Mouse (Mus musculus): Measurements from ENCODE around the gene Fkbp1b. TPM values are rescaled to one million over a fixed set of nuclear protein-coding genes. Genes with fewer than 3 reads are reported as not detected.

Fkbp1b gene
- polyA plus RNA-seq, 1 experiment from 2014 or later: 38.8 TPM

- Histone ChIP-seq H3K4me2 (no peak overlapping the region; the same call in 1 of the 2 replicates), H3K27ac (no peak overlapping the region), H3K4me3 (no peak overlapping the region), H3K4me1 (replicated peaks) (peaks cover 12% of the 10 kb centered on the region), H3K27me3 (peaks cover 11% of the 10 kb centered on the region; the same call in 1 of the 2 replicates), H3K36me3 (no peaks in the 10 kb centered on the region), H3K9me3 (no peaks in the 10 kb centered on the region), H3K9ac (no peak overlapping the region)
- no peak for ATAC-seq (ENCODE audit: low FRiP score)
- 86% methylated on average over 5 of the region's 5 CpGs for WGBS
Observed at GRCm38 (mm10) chr12:4872983-4873477, 31.6 kb upstream of the Fkbp1b start.

GRCm38 (mm10) chr12:4872273-4872672 is 30.9 kb upstream of the Fkbp1b start:
- H3K36me3 ChIP-seq: no peaks in the 10 kb centered on the region
- H3K4me3 ChIP-seq: no peak overlapping the region
- H3K9me3 ChIP-seq: no peaks in the 10 kb centered on the region
- H3K4me1 ChIP-seq (replicated peaks): peaks cover 12% of the 10 kb centered on the region
- no peak overlapping the region for H3K9ac ChIP-seq
- no peak overlapping the region for H3K27ac ChIP-seq
- peaks cover 11% of the 10 kb centered on the region; the same call in 1 of the 2 replicates for H3K27me3 ChIP-seq
- ATAC-seq (ENCODE audit: low FRiP score): no peak
- no peak overlapping the region for H3K4me2 ChIP-seq
- 62% methylated on average over 4 of the region's 4 CpGs for WGBS

GRCm38 (mm10) chr12:4871260-4871659 is 29.9 kb upstream of the Fkbp1b start:
- Histone ChIP-seq H3K4me1 (replicated peaks) (peaks cover 12% of the 10 kb centered on the region), H3K4me3 (no peak overlapping the region), H3K27me3 (peaks cover 11% of the 10 kb centered on the region; the same call in 1 of the 2 replicates), H3K9ac (no peak overlapping the region), H3K27ac (no peak overlapping the region), H3K36me3 (no peaks in the 10 kb centered on the region), H3K4me2 (no peak overlapping the region), H3K9me3 (no peaks in the 10 kb centered on the region)
- 94% methylated on average over 5 of the region's 5 CpGs for WGBS
- no peak for ATAC-seq (ENCODE audit: low FRiP score)

GRCm38 (mm10) chr12:4868924-4869323 is 27.5 kb upstream of the Fkbp1b start:
- no peaks in the 10 kb centered on the region for H3K9me3 ChIP-seq
- H3K27ac ChIP-seq: no peak overlapping the region
- peaks cover 13% of the 10 kb centered on the region for H3K4me1 ChIP-seq (replicated peaks)
- H3K4me3 ChIP-seq: no peak overlapping the region
- peaks cover 11% of the 10 kb centered on the region; the same call in 1 of the 2 replicates for H3K27me3 ChIP-seq
- H3K36me3 ChIP-seq: no peaks in the 10 kb centered on the region
- 79% methylated on average over 8 of the region's 8 CpGs for WGBS
- no peak overlapping the region for H3K4me2 ChIP-seq
- H3K9ac ChIP-seq: no peak overlapping the region
- no peak for ATAC-seq (ENCODE audit: low FRiP score)

- H3K9ac ChIP-seq: peak overlapping the region; percentile 19; the same call in 1 of the 2 replicates
- 71% methylated on average over 4 of the region's 4 CpGs for WGBS
- ATAC-seq (ENCODE audit: low FRiP score): 0 out of 2 replicates have a peak, but pooled peaks have one; percentile 21
- H3K4me2 ChIP-seq: no peak overlapping the region
- no peaks in the 10 kb centered on the region for H3K9me3 ChIP-seq
- H3K27ac ChIP-seq: 0 out of 2 replicates have a peak overlapping the region, but pooled peaks have one; percentile 8
- H3K36me3 ChIP-seq: no peaks in the 10 kb centered on the region
- peaks cover 16% of the 10 kb centered on the region for H3K4me1 ChIP-seq (replicated peaks)
- H3K4me3 ChIP-seq: no peak overlapping the region
- no peaks in the 10 kb centered on the region for H3K27me3 ChIP-seq
Observed at GRCm38 (mm10) chr12:4864338-4864690, 22.9 kb upstream of the Fkbp1b start.

DNA sequence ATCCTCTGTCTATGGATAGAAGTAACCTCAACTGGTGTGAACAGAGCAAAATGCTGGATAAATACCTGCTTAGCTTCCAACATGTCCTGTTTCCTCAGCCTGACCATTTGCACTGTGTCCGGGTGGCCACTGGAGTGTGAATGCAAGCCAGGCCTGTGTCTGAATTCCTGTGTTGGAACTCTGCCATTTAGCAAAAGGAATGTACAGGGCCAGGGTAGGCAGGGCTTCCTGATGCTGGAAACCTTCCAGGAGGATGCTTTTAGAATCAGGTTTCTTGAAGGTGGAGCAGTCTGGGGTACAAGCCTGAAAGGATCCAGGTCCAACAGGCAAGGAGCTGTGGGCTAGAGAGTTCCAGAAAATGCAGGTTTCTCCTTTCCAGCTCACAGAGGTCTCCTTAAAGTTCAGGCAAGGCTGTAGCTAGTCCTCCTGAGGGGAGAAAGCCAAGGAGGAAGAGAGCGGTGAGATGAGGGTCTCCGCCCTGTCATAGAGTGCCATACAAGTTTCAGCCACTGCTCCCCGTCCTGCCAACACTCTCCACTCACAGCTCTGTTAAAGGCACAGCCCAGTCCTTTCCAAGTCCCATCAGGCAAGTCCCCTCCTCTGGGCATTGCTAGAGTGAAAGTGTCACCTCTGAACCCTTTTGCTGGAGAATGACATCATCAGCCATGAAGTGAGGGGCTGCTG is 22.4 kb upstream of the Fkbp1b start:
- Histone ChIP-seq H3K27ac (0 out of 2 replicates have a peak overlapping the region, but pooled peaks have one; percentile 8), H3K36me3 (no peaks in the 10 kb centered on the region), H3K4me2 (no peak overlapping the region), H3K9ac (0 out of 2 replicates have a peak overlapping the region, but pooled peaks have one; percentile 19), H3K4me3 (no peak overlapping the region), H3K27me3 (no peaks in the 10 kb centered on the region), H3K4me1 (replicated peaks) (peaks cover 17% of the 10 kb centered on the region), H3K9me3 (no peaks in the 10 kb centered on the region)
- 83% methylated on average over 4 of the region's 4 CpGs for WGBS
- no peak for ATAC-seq (ENCODE audit: low FRiP score)

DNA sequence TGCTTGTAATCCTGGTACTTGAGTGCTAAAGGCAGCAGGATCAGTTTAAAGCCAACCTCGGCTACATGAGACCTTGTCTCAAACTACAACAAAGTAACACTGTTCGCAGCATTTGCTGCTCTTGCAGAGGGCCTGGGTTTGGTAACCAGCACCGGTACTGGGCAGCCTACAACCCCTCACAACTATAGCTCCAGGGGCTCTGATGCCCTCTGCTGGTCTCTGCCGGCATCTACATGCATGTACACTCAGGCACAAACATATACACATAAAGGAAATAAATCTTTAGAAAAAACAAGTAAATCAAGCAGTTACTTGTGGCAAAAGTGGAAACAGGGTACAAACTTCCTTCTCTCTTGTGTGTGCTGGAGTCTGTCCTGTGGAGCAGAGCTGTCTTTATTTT is 21.3 kb upstream of the Fkbp1b start:
- no peak overlapping the region for H3K4me3 ChIP-seq
- peaks cover 17% of the 10 kb centered on the region for H3K4me1 ChIP-seq (replicated peaks)
- WGBS: 89% methylated on average over 4 of the region's 4 CpGs
- no peak overlapping the region for H3K4me2 ChIP-seq
- ATAC-seq (ENCODE audit: low FRiP score): no peak
- no peak overlapping the region for H3K9ac ChIP-seq
- no peaks in the 10 kb centered on the region; the same call in none of the 2 replicates for H3K36me3 ChIP-seq
- H3K27ac ChIP-seq: no peak overlapping the region
- no peaks in the 10 kb centered on the region for H3K27me3 ChIP-seq
- no peaks in the 10 kb centered on the region for H3K9me3 ChIP-seq

DNA sequence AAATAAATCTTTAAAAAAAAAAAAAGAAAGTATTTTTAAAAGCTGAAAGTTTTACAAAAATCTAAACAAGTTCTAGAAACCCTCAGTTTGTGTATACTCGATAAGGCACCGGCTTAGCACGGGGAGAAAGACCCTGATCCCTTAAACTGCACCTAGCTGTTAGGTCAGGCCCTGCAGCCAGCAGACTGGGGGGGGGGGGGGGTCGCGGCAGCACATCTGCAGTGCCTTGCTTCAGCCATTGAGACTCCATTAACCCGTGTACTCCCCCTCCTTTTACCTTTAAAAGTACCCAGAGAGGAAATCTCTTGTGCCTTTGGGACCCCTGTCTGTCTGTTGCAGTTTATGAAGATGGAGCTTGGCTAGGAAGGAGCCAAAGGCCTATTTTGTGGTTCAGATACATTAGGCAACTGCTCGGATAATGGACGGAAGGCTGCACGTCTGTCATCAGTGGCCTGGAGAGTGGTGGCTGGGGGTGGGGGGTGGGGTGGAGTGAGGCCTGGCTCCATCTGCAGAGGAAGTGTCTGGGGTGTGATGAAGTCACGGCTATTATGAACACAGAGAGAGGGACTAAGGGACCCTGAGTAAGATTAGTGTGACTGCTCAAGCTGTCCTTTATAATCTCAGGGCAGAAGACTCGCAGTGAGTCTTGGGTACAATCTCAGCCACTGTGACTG is 18.0 kb upstream of the Fkbp1b start:
- Histone ChIP-seq H3K36me3 (peaks cover 10% of the 10 kb centered on the region), H3K27ac (peak overlapping the region; percentile 78), H3K27me3 (no peaks in the 10 kb centered on the region), H3K4me2 (no peak overlapping the region), H3K9ac (peak overlapping the region; percentile 35; the same call in 1 of the 2 replicates), H3K4me1 (replicated peaks) (peaks cover 14% of the 10 kb centered on the region), H3K4me3 (no peak overlapping the region), H3K9me3 (no peaks in the 10 kb centered on the region)
- 35% methylated on average over 11 of the region's 11 CpGs for WGBS
- peak; percentile 75 for ATAC-seq (ENCODE audit: low FRiP score)

DNA sequence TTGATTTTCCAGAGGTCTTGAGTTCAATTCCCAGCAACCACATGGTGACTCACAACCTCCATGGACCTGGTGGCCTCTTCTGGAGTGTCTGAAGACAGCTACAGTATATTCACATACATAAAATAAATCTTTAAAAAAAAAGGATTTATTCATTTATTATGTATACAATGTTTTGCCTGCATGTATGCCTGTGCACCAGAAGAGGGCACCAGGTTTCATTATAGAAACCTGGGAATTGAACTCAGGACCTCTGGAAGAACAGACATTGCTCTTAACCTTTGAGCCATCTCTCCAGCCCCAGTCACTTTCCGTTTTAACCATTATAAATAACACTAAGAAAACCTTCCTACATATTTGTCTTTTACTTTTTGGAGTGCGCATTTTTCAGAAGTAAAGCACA is 15.4 kb upstream of the Fkbp1b start:
- Histone ChIP-seq H3K27me3 (no peaks in the 10 kb centered on the region), H3K9me3 (no peaks in the 10 kb centered on the region), H3K4me1 (replicated peaks) (peaks cover 5% of the 10 kb centered on the region), H3K4me2 (no peak overlapping the region), H3K9ac (no peak overlapping the region), H3K4me3 (no peak overlapping the region), H3K36me3 (peaks cover 23% of the 10 kb centered on the region), H3K27ac (no peak overlapping the region)
- ATAC-seq (ENCODE audit: low FRiP score): no peak
- WGBS: 99% methylated on average over 2 of the region's 2 CpGs

- ATAC-seq (ENCODE audit: low FRiP score): no peak
- Histone ChIP-seq H3K4me3 (no peak overlapping the region), H3K27me3 (no peaks in the 10 kb centered on the region), H3K9me3 (no peaks in the 10 kb centered on the region), H3K9ac (no peak overlapping the region), H3K27ac (no peak overlapping the region), H3K4me1 (replicated peaks) (peaks cover 5% of the 10 kb centered on the region), H3K36me3 (peaks cover 30% of the 10 kb centered on the region), H3K4me2 (no peak overlapping the region)
- over 99% methylated on average over 5 of the region's 5 CpGs for WGBS
Observed at GRCm38 (mm10) chr12:4856160-4856559, 14.8 kb upstream of the Fkbp1b start.

- no peaks in the 10 kb centered on the region for H3K36me3 ChIP-seq
- H3K27me3 ChIP-seq: peaks cover 18% of the 10 kb centered on the region
- no peaks in the 10 kb centered on the region for H3K9me3 ChIP-seq
- H3K4me2 ChIP-seq: peak overlapping the region; percentile 72
- H3K27ac ChIP-seq: no peak overlapping the region
- peak overlapping the region; percentile 70 for H3K9ac ChIP-seq
- peaks cover 24% of the 10 kb centered on the region for H3K4me1 ChIP-seq (replicated peaks)
- under 1% methylated on average over 12 of the region's 12 CpGs for WGBS
- ATAC-seq (ENCODE audit: low FRiP score): peak; percentile 31; the same call in 1 of the 2 replicates
- H3K4me3 ChIP-seq: peak overlapping the region; percentile 59
Observed at GRCm38 (mm10) chr12:4843741-4844140, 2.4 kb upstream of the Fkbp1b start.

DNA sequence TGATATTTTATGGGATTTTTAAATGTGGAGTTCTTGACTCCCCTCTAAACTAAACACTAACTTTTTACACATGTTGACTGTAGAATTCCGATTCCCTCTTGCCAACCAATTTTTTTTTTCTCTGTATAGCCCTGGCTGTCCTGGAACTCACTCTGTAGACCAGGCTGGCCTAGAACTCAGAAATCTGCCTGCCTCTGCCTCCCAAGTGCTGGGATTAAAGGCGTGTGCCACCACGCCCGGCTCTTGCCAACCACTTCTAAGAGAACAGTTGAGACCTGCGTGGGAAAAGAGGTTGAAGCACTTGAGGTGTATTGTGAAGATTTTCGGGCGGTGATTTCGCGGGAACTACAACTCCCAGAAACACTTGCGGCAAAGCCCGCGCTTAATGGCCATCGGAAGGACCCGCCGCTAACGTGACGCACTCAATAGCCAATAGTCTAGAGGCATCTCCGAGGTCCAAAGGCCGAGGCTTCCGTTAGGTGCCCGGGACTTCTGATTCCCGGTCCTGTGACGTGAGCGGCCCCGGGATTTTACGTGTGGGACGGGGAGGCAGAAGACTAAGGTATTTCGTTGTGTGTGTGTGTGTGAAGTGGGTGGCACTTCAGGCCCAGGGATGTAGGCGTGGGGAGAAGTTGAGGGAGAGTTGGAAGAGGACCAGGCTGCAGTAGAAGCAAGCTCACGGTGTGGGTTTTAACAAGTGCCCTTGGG is 1.7 kb upstream of the Fkbp1b start, which contains the start of gene Wdcp:
TSS of gene Wdcp (plus strand) at position 414 of the 708 bp plus-strand sequence.
- peak; percentile 90 for ATAC-seq (ENCODE audit: low FRiP score)
- H3K27ac ChIP-seq: peak within 1 kb of the TSS; percentile 19; the same call in 1 of the 2 replicates
- WGBS: under 1% methylated on average over 30 of the region's 30 CpGs

More for the DNA sequence above, 1.7 kb upstream of the Fkbp1b start, which contains the start of gene Wdcp:
- H3K9ac ChIP-seq: peak within 1 kb of the TSS; percentile 70
- H3K36me3 ChIP-seq: no peaks in the 10 kb centered on the region
- H3K4me1 ChIP-seq (replicated peaks): peaks cover 24% of the 10 kb centered on the region
- no peaks in the 10 kb centered on the region for H3K9me3 ChIP-seq
- H3K4me2 ChIP-seq: peak within 1 kb of the TSS; percentile 86
- H3K4me3 ChIP-seq: peak within 1 kb of the TSS; percentile 59
- H3K27me3 ChIP-seq: peaks cover 18% of the 10 kb centered on the region

All from hindbrain, embryonic 13.5 days (tissue).